Mouse (Mus musculus): ENCODE data around the gene Slc30a6. TPM values are rescaled to one million over a fixed set of nuclear protein-coding genes. Genes with fewer than 3 reads are reported as not detected.
"Not testable (repeated sequence)": the region's sequence is repeated elsewhere in the genome, so short reads cannot be mapped to it uniquely, and the experiment has no call there.

Slc30a6 gene
- total RNA-seq, 2 experiments from 2014 or later = 17.4 to 17.7 TPM

GRCm38 (mm10) chr17:74456825-74457224 lies 61.4 kb downstream of the Slc30a6 start:
- no peak for TF ChIP-seq CTCF (conservative IDR thresholded peaks at IDR 0.05)
- H3K4me3 ChIP-seq = no peak overlapping the region
- no peak overlapping the region for H3K27ac ChIP-seq
- no peak for DNase-seq (ENCODE audit: low spot score in 2 of 2)

- Histone ChIP-seq H3K27ac (no peak overlapping the region), H3K4me3 (no peak overlapping the region)
- DNase-seq (ENCODE audit: low spot score in 2 of 2) = no peak
- TF ChIP-seq CTCF (conservative IDR thresholded peaks at IDR 0.05) = no peak
These were observed 62.7 kb downstream of the Slc30a6 start for GRCm38 (mm10) chr17:74457972-74458677.

GRCm38 (mm10) chr17:74458711-74459408 lies 63.5 kb downstream of the Slc30a6 start, which contains the start of gene Nlrc4:
Gene Nlrc4, minus strand, starts transcription at chr17:74459142.
- TF ChIP-seq CTCF (conservative IDR thresholded peaks at IDR 0.05) = peak; percentile 12
- Histone ChIP-seq H3K27ac (no peak within 1 kb of the TSS), H3K4me3 (no peak within 1 kb of the TSS)
- DNase-seq (ENCODE audit: low spot score in 2 of 2) = no peak

- no peak for DNase-seq (ENCODE audit: low spot score in 2 of 2)
- Histone ChIP-seq H3K4me3 (no peak overlapping the region), H3K27ac (no peak overlapping the region)
- TF ChIP-seq CTCF (conservative IDR thresholded peaks at IDR 0.05) = no peak
These were observed 68.1 kb downstream of the Slc30a6 start for GRCm38 (mm10) chr17:74463510-74463909.

GRCm38 (mm10) chr17:74467981-74468380 lies 72.6 kb downstream of the Slc30a6 start:
- H3K4me3 ChIP-seq; DNase-seq (ENCODE audit: low spot score in 2 of 2): not testable (repeated sequence)

GRCm38 (mm10) chr17:74470133-74470532 lies 74.7 kb downstream of the Slc30a6 start:
- H3K4me3 ChIP-seq; DNase-seq (ENCODE audit: low spot score in 2 of 2); H3K27ac ChIP-seq: not testable (repeated sequence)

More at GRCm38 (mm10) chr17:74467981-74468380, 72.6 kb downstream of the Slc30a6 start:
- H3K27ac ChIP-seq = not testable (repeated sequence)

Other genes starting within 250 kb of the Slc30a6 start
- 10 to 100 TPM; 50.5 to 52.3 TPM for gene Memo1, start 100.1 kb upstream of the Slc30a6 start, total RNA-seq (2021)
- gene Dpy30, start 71.7 kb upstream of the Slc30a6 start, total RNA-seq (2021) = 10 to 100 TPM; 49.0 to 53.1 TPM
- 10 to 100 TPM; 50.0 to 50.5 TPM for gene Spast, start 56.6 kb upstream of the Slc30a6 start, total RNA-seq (2021)
- gene Nlrc4, start 63.5 kb downstream of the Slc30a6 start, total RNA-seq (2021) = under 1 TPM; 0.07 to 0.10 TPM
- gene Yipf4, start 93.9 kb downstream of the Slc30a6 start, total RNA-seq (2021) = 10 to 100 TPM; 76.4 to 84.8 TPM
- gene Birc6, start 132.7 kb downstream of the Slc30a6 start, total RNA-seq (2021) = 100 to 1,000 TPM; 115 to 124 TPM